Mouse (Mus musculus) thymus, adult 2 months (tissue): Measurements from ENCODE around the gene Cyp2t4.

ENCODE experiments used
- CTCF ChIP-seq: fragments of 200-500 bp; IDR thresholded peaks from 2 replicates; pipeline ENCODE4 v1.5.1; 2012; ENCODE audit warnings: mild to moderate bottlenecking, control low read depth, low read length, moderate library complexity, borderline replicate concordance; ENCODE audit not compliant: control insufficient read depth, poor library complexity, insufficient read depth; ENCODE audit errors: extremely low read depth
- POLR2A ChIP-seq: fragments of 200-500 bp; IDR thresholded peaks from 2 replicates; pipeline ENCODE4 v1.6.1; 2012; ENCODE audit warnings: mild to moderate bottlenecking, low read length, control low read depth, moderate library complexity; ENCODE audit not compliant: control insufficient read depth, poor library complexity, insufficient read depth; ENCODE audit errors: extremely low read depth

DNA sequence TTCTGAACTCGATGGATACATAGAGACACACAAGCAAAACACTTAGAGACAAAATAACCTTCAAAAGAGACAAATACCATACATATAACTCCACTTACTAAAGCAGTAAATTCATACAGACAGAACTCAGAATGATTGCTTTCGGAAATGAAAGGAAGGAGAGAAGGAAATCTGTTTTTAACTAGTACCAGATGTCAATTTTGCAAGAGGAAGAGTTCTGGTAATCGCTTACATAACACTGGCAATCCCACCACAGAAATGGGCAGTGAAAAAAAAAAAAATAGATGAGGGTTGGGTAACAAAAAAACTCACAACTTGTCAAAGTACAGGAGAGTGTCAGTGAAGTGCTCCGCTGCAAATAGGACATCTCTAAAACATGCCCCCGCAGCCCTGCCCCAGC is 48.6 kb upstream of the Cyp2t4 start:
- no peak for TF ChIP-seq CTCF
- TF ChIP-seq POLR2A, result no peak
